Mouse (Mus musculus): ENCODE measurements around the gene Txn2. TPM values are rescaled to one million over a fixed set of nuclear protein-coding genes. Genes with fewer than 3 reads are reported as not detected.

Txn2 gene
- polyA plus RNA-seq, 1 experiment from 2014 or later: 307 TPM

DNA sequence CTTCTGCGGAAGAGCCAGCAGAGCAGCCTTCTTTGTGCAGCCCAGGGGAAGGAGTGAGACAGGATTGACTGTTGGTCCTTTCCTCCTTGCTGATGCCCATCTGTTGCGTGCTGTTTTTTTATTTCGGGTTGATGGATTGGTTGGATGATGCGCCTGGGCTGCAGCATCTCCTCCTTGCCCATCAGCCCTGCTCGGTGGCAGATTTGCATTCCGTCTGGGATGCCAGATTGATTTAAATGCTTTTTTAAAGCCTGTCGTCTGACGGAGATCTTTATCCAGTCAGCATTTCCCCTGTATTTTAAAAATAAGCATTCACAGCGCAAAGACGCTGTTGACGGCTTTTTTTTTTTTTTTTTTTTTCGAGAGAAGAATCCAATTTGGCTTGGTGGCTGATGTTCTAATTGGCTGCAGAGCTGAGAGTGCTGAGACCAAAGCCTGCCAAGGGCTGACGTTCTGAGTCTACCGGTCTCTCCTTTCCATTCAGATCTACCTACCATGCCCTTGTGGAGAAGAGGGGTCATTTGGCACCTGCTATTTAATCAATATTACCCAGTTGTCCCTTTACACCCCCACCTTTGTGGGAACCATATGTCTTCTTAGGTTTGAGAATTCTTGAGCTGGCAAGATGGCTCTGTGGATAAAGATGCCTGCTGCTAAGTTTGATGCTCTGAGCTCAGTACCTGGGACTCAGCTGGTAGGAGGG, 7.0 kb upstream of the Txn2 start:
- peaks cover 4% of the 10 kb centered on the region; the same call in 1 of the 2 replicates for H3K4me1 ChIP-seq (ENCODE audit: insufficient read depth, low read length)
- H3K9ac ChIP-seq (replicated peaks; ENCODE audit: low read length): no peak overlapping the region
- no peak overlapping the region for H3K4me3 ChIP-seq (ENCODE audit: low read length)
- H3K4me2 ChIP-seq (replicated peaks; ENCODE audit: low read depth, low read length): no peak overlapping the region
- no peaks in the 10 kb centered on the region for H3K36me3 ChIP-seq (ENCODE audit: insufficient read depth, low read length)
- no peak for ATAC-seq (ENCODE audit: low FRiP score, low TSS enrichment)
- H3K27ac ChIP-seq (ENCODE audit: low read length): no peak overlapping the region
- H3K27me3 ChIP-seq (ENCODE audit: insufficient read depth, low read length): no peaks in the 10 kb centered on the region
- WGBS: 68% methylated on average over 14 of the region's 14 CpGs
- no peaks in the 10 kb centered on the region for H3K9me3 ChIP-seq (ENCODE audit: low read length)

DNA sequence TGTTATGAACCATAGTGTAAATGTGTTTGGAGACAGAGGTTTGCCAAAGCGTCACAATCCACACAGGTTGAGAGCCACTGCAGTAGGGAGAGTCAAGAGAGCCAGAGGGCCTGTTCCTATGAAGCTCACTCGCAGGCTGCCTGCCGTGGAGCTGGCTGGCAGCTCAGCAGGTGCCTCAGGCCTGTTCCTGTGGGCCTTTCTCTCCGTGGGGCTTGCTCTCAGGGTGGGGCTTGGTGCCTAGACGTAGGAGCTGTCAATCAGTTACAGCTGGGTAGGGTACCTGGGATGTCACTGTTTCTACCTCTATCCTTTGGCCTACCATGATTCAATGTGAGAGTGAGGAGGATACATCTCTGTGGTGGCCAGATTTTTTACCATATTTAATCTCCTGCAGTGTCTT, 6.2 kb upstream of the Txn2 start:
- Histone ChIP-seq H3K36me3 (ENCODE audit: insufficient read depth, low read length) (no peaks in the 10 kb centered on the region), H3K27ac (ENCODE audit: low read length) (no peak overlapping the region), H3K4me2 (replicated peaks; ENCODE audit: low read depth, low read length) (no peak overlapping the region), H3K4me1 (ENCODE audit: insufficient read depth, low read length) (peaks cover 6% of the 10 kb centered on the region), H3K9me3 (ENCODE audit: low read length) (no peaks in the 10 kb centered on the region), H3K27me3 (ENCODE audit: insufficient read depth, low read length) (no peaks in the 10 kb centered on the region), H3K4me3 (ENCODE audit: low read length) (no peak overlapping the region), H3K9ac (replicated peaks; ENCODE audit: low read length) (no peak overlapping the region)
- ATAC-seq (ENCODE audit: low FRiP score, low TSS enrichment): no peak
- 72% methylated on average over 5 of the region's 5 CpGs for WGBS

DNA sequence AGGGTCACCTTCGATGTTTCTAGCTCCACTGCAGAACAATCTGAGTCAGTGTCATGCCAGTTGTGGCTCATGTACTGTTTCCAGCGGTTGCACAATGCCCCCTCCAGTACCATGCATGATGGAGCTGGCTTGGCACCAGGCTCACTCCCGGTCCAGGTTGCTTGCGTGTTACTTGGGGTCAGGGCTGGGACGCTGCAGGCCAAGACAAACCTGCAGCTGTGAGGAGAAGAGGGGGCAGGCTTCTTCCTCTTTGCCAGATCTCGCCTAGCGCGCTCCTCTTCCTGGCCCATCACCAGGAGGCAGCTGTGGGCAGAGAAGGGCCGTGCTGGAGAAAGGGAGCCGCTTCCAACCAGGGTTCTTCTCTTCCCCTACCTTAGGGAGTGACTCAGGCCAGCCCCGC, 5.5 kb upstream of the Txn2 start:
- Histone ChIP-seq H3K9ac (replicated peaks; ENCODE audit: low read length) (peak overlapping the region; percentile 49; the same call in 1 of the 2 replicates), H3K4me1 (ENCODE audit: insufficient read depth, low read length) (peaks cover 12% of the 10 kb centered on the region), H3K27me3 (ENCODE audit: insufficient read depth, low read length) (no peaks in the 10 kb centered on the region), H3K36me3 (ENCODE audit: insufficient read depth, low read length) (no peaks in the 10 kb centered on the region), H3K4me3 (ENCODE audit: low read length) (no peak overlapping the region), H3K27ac (ENCODE audit: low read length) (no peak overlapping the region), H3K4me2 (replicated peaks; ENCODE audit: low read depth, low read length) (no peak overlapping the region), H3K9me3 (ENCODE audit: low read length) (no peaks in the 10 kb centered on the region)
- no peak for ATAC-seq (ENCODE audit: low FRiP score, low TSS enrichment)
- 77% methylated on average over 11 of the region's 11 CpGs for WGBS

DNA sequence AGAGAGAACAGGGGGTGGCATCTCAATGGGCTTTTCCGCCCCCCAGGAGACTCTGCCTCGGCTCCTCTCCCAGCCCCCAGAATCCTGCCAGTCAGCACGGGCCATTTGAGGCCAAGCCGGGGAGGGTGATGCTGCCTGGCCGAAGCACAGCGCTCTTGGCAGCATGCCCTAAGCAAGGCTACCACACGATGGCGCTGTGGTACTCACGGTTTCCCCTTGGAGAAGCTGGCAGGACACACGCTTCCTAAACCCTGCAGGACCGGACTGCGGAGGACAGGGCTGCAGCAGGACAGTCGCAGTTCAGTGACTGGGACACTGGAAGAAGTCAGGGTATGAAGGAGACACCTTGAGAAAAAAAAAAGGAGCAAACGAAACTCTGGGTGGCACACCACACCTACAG, 5.0 kb upstream of the Txn2 start:
- H3K4me2 ChIP-seq (replicated peaks; ENCODE audit: low read depth, low read length): peak overlapping the region; percentile 39
- H3K4me3 ChIP-seq (ENCODE audit: low read length): 0 out of 2 replicates have a peak overlapping the region, but pooled peaks have one; percentile 7
- peaks cover 13% of the 10 kb centered on the region for H3K4me1 ChIP-seq (ENCODE audit: insufficient read depth, low read length)
- H3K9me3 ChIP-seq (ENCODE audit: low read length): no peaks in the 10 kb centered on the region
- H3K36me3 ChIP-seq (ENCODE audit: insufficient read depth, low read length): no peaks in the 10 kb centered on the region
- WGBS: 1% methylated on average over 14 of the region's 14 CpGs
- peak; percentile 39 for ATAC-seq (ENCODE audit: low FRiP score, low TSS enrichment)
- no peaks in the 10 kb centered on the region for H3K27me3 ChIP-seq (ENCODE audit: insufficient read depth, low read length)
- H3K27ac ChIP-seq (ENCODE audit: low read length): no peak overlapping the region
- peak overlapping the region; percentile 49 for H3K9ac ChIP-seq (replicated peaks; ENCODE audit: low read length)

DNA sequence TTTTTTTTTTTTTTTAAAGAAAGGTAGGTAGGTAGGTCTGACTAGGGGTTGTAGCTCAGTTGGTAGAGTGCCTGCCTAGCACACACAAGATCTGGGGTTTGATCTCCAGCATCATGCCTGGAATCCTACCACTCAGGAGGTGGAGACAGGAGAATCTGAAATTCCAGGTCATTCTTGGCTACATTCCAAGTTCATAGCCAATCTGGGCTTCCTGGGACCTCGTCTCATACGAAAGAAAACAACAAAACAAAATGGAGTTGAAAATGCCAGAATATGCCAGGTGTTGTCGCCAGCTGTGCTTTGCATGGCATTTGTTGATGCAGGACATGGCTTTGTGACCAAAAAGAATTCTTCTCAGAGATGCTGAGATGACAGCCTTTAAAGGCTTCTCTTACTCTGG, 4.4 kb upstream of the Txn2 start:
- H3K36me3 ChIP-seq (ENCODE audit: insufficient read depth, low read length): no peaks in the 10 kb centered on the region
- H3K9ac ChIP-seq (replicated peaks; ENCODE audit: low read length): 0 out of 2 replicates have a peak overlapping the region, but pooled peaks have one; percentile 49
- no peak for ATAC-seq (ENCODE audit: low FRiP score, low TSS enrichment)
- peak overlapping the region; percentile 39; the same call in 1 of the 2 replicates for H3K4me2 ChIP-seq (replicated peaks; ENCODE audit: low read depth, low read length)
- H3K9me3 ChIP-seq (ENCODE audit: low read length): no peaks in the 10 kb centered on the region
- WGBS: 68% methylated on average over 3 of the region's 3 CpGs
- H3K4me1 ChIP-seq (ENCODE audit: insufficient read depth, low read length): peaks cover 13% of the 10 kb centered on the region
- no peak overlapping the region for H3K27ac ChIP-seq (ENCODE audit: low read length)
- H3K27me3 ChIP-seq (ENCODE audit: insufficient read depth, low read length): no peaks in the 10 kb centered on the region
- H3K4me3 ChIP-seq (ENCODE audit: low read length): no peak overlapping the region

DNA sequence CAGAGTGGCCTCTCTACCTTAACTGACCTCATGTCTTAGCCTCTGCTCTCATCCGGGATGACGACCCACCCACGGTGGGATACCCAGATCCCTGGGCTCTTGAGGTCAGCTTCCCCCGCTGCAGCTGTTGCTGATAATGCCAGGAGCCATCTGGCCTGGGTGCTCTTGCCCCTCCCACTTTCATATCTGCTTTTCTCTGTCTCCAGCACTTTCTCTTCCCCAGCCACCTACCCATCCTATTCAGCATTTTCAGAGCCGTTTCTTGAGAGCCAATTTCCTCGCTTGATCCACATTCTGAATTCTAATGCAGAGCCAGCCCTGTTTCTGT, 2.8 kb upstream of the Txn2 start:
- H3K4me3 ChIP-seq (ENCODE audit: low read length): no peak overlapping the region
- H3K9me3 ChIP-seq (ENCODE audit: low read length): no peaks in the 10 kb centered on the region
- no peak overlapping the region for H3K27ac ChIP-seq (ENCODE audit: low read length)
- no peak overlapping the region for H3K9ac ChIP-seq (replicated peaks; ENCODE audit: low read length)
- no peaks in the 10 kb centered on the region for H3K27me3 ChIP-seq (ENCODE audit: insufficient read depth, low read length)
- H3K36me3 ChIP-seq (ENCODE audit: insufficient read depth, low read length): peaks cover 9% of the 10 kb centered on the region; the same call in 1 of the 2 replicates
- H3K4me2 ChIP-seq (replicated peaks; ENCODE audit: low read depth, low read length): no peak overlapping the region
- H3K4me1 ChIP-seq (ENCODE audit: insufficient read depth, low read length): peaks cover 22% of the 10 kb centered on the region
- 70% methylated on average over 6 of the region's 6 CpGs for WGBS
- ATAC-seq (ENCODE audit: low FRiP score, low TSS enrichment): no peak

DNA sequence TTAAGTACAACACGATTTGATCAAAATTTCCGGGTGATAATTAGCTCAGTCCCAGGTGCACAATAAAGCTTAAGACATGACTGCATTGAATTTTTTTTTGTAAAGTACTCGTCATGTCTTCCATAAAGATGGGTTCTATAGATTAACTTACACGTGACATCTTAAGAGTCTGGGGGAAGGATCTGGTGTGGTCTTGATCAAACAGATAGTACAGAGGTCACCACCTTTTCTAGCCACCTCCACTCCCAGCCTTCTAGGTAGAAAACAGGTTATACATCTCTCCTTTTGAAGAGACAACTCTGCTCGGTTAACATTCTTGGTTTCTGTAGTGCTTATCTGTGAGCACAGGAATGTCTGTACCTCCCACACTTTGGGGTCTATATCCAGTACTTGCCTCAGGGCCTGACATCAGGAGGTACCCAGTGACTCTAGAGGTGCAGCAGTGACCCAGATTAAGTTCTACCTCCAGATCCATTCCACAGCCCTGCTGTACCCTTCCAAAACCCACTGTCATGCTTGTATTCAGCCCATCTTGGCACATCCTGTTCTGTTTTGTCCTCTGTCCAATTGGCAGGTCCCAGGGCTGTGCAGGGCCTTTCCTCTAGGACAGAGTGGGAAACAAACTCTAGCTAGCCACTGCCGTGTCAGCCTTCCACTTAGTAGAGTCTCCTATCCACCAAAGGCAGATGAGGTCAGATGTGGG, 2.3 kb upstream of the Txn2 start:
- Histone ChIP-seq H3K4me3 (ENCODE audit: low read length) (no peak overlapping the region), H3K9ac (replicated peaks; ENCODE audit: low read length) (no peak overlapping the region), H3K27ac (ENCODE audit: low read length) (no peak overlapping the region), H3K9me3 (ENCODE audit: low read length) (no peaks in the 10 kb centered on the region), H3K4me2 (replicated peaks; ENCODE audit: low read depth, low read length) (no peak overlapping the region), H3K36me3 (ENCODE audit: insufficient read depth, low read length) (peaks cover 13% of the 10 kb centered on the region; the same call in 1 of the 2 replicates), H3K27me3 (ENCODE audit: insufficient read depth, low read length) (no peaks in the 10 kb centered on the region), H3K4me1 (ENCODE audit: insufficient read depth, low read length) (peaks cover 22% of the 10 kb centered on the region)
- ATAC-seq (ENCODE audit: low FRiP score, low TSS enrichment): no peak
- WGBS: 78% methylated on average over 6 of the region's 6 CpGs

DNA sequence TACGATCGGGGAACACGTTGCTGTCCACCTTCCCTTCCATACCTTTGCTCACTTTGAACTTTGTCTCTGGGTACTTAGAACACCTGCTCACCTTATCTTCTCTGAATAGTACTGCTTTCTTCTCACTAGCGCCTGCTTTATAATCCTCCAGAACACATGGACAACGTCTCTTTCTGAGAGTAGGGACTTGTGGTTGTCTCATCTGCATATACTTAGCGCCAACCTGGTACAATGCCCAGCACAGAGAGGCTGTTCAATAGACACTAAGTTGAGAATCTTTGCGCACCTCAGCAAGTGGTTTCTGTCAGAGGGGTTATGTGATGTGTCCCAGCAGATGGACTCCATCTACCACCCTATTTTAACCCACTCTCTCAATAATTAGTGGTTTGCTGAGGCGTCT, 998 bp upstream of the Txn2 start:
- H3K4me3 ChIP-seq (ENCODE audit: low read length): peak overlapping the region; percentile 85
- H3K27me3 ChIP-seq (ENCODE audit: insufficient read depth, low read length): no peaks in the 10 kb centered on the region
- no peaks in the 10 kb centered on the region for H3K9me3 ChIP-seq (ENCODE audit: low read length)
- ATAC-seq (ENCODE audit: low FRiP score, low TSS enrichment): no peak
- peaks cover 22% of the 10 kb centered on the region for H3K4me1 ChIP-seq (ENCODE audit: insufficient read depth, low read length)
- H3K27ac ChIP-seq (ENCODE audit: low read length): no peak overlapping the region
- H3K4me2 ChIP-seq (replicated peaks; ENCODE audit: low read depth, low read length): peak overlapping the region; percentile 81
- WGBS: 55% methylated on average over 8 of the region's 8 CpGs
- H3K9ac ChIP-seq (replicated peaks; ENCODE audit: low read length): peak overlapping the region; percentile 76
- peaks cover 18% of the 10 kb centered on the region for H3K36me3 ChIP-seq (ENCODE audit: insufficient read depth, low read length)

DNA sequence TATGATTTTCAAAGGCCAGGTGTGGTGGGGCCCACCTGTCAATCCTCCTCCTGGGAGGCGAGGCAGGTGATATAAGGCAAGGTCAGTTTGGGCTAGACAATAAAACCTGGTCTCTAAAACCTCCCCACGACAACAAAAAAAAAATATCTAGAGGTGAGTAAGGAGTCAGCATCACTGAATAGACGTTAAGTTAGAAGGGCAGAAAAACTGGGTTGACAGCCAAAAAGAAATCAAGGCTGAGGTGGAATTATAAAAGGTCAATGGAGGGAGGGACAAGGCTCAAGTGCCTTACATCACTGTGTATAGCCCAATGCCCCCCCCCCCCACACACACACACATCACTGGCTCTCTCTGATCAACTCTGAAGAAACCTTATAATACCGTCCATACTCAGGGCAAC, 715 bp downstream of the Txn2 start:
- no peak for ATAC-seq (ENCODE audit: low FRiP score, low TSS enrichment)
- Histone ChIP-seq H3K9ac (replicated peaks; ENCODE audit: low read length) (peak overlapping the region; percentile 84), H3K4me1 (ENCODE audit: insufficient read depth, low read length) (peaks cover 18% of the 10 kb centered on the region), H3K27me3 (ENCODE audit: insufficient read depth, low read length) (no peaks in the 10 kb centered on the region), H3K4me3 (ENCODE audit: low read length) (peak overlapping the region; percentile 85), H3K9me3 (ENCODE audit: low read length) (no peaks in the 10 kb centered on the region), H3K27ac (ENCODE audit: low read length) (peak overlapping the region; percentile 92), H3K36me3 (ENCODE audit: insufficient read depth, low read length) (peaks cover 33% of the 10 kb centered on the region), H3K4me2 (replicated peaks; ENCODE audit: low read depth, low read length) (peak overlapping the region; percentile 71)
- WGBS: 16% methylated on average over 4 of the region's 4 CpGs

DNA sequence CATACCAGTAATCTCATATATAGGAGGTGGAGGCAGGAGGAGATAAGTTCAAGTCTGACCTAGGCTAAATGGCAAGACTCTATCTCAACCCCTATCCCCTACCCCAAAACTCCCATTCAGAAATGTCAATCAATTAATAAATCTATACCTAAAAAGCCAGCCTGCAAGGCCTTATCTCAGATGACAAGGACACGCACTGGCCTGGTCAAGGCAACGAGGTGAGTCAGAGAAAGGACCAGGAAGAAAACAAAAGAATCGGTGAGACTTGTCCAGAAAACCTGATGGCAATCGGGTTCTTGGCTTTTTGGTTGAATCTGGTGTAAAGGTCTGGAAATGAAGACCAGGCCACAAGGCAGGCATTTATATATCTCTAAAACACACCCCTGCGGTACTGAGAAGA, 1.9 kb downstream of the Txn2 start:
- ATAC-seq (ENCODE audit: low FRiP score, low TSS enrichment): no peak
- WGBS: 94% methylated on average over 5 of the region's 5 CpGs
- H3K4me2 ChIP-seq (replicated peaks; ENCODE audit: low read depth, low read length): no peak overlapping the region
- H3K36me3 ChIP-seq (ENCODE audit: insufficient read depth, low read length): peaks cover 43% of the 10 kb centered on the region
- H3K27ac ChIP-seq (ENCODE audit: low read length): no peak overlapping the region
- no peak overlapping the region for H3K4me3 ChIP-seq (ENCODE audit: low read length)
- H3K9ac ChIP-seq (replicated peaks; ENCODE audit: low read length): no peak overlapping the region
- no peaks in the 10 kb centered on the region for H3K27me3 ChIP-seq (ENCODE audit: insufficient read depth, low read length)
- H3K4me1 ChIP-seq (ENCODE audit: insufficient read depth, low read length): peaks cover 20% of the 10 kb centered on the region
- H3K9me3 ChIP-seq (ENCODE audit: low read length): no peaks in the 10 kb centered on the region
